Mouse (Mus musculus): Measurements from ENCODE around the gene Slc1a7.
A peak's percentile ranks its signal among the peaks of the same experiment; 100 is the strongest.

Slc1a7 gene

DNA sequence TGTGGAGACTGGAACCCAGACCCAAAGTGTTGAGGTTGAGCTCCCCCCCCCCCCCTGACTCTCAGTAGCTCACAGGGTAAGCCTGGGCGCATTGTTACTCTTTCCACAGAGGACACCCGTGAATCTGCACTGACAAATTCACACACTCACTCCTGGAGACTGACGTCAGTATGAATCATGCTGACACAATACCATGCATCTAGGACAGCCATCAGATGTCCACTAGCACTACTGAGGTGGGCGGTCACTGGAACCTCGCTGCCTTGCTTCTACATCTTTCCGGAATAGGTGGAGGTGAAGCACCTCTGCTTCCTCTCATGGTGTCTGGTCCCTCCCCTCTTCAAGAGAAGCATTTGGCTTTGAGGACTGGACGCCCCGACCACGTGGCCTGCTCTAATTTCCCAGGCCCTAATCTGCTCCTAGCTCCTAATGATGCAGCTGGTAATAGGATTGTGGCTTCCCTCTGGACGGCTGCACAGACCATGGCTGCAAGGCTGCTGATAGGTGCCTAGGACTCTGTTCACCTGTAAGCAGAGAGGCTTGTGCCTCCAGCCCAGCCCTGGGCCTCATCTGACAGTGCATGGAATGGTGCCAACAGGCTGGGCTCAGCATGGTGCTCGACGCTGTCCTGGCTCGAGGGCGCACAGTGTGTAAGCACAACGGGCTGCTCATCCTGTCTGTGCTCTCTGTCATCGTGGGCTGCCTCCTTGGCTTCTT is at the start of gene Slc1a7:
Gene Slc1a7 (plus strand): TSS at position 367 of the 717 bp plus-strand sequence.
- DNase-seq (ENCODE audit: low read depth, low spot score): no peak

DNA sequence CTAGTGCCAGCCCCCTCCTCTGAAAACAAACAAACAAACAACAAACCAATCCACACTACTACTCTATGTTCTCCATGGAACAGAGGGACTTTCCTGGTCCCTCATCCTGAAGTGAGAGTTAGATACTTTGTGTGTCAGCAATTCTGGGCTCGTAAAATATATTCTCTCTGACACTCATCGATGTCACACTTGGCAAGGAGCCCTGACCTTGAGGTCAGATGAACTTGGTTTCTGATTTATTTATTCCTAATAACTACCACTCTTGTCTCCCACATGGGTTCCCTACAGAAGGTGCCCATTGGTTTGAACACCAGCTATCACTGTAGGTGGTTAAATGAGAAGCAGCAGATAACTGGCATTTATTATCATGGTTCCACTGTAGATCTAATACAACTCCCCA is 47.8 kb upstream of the Slc1a7 start:
- no peak for DNase-seq (ENCODE audit: low read depth, low spot score)

DNA sequence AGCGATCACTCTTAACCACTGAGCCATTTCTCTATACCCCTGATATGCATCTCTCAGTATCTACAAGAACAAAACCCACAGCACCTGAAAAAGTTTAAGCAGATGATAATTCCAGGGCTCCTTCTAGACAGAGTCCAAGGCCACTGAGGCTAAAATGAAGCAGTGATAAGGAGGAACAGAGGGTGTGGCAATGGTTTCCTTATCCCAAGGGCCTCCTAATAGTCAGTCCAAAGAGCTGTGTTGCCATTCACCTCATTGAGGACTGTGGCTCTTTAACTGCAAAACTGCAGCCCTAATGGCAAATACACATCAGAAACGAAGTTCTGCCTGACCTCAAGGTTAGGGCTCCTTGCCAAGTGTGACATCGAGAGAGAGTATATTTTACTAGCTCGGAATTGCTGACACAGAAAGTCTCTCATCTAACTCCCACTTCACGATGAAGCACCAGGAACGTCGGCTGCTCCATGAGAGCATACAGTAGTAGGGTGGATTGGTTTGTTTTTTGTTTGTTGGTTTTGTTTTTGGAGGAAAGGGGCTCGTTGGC is 46.9 kb upstream of the Slc1a7 start:
- DNase-seq (ENCODE audit: low read depth, low spot score): no peak

DNA sequence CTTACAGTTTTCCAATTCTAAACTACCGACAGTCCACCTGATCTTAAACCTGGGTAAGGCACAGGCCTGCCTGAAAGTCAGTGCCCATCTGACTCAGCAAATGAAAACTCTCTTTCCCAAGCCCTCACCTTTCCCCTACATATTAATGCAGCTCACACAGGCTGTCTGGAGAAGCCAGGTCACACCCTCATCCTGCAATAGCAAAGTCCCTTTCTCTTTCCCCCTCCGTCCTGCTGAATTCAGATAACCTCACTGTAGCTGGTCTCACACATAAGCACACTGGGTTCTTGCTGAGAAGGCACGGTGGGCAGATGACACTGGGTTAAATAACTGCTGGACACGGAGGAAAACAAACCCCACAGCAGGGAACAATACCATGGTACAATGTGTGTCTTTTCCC is 46.2 kb upstream of the Slc1a7 start:
- DNase-seq (ENCODE audit: low read depth, low spot score): no peak

DNA sequence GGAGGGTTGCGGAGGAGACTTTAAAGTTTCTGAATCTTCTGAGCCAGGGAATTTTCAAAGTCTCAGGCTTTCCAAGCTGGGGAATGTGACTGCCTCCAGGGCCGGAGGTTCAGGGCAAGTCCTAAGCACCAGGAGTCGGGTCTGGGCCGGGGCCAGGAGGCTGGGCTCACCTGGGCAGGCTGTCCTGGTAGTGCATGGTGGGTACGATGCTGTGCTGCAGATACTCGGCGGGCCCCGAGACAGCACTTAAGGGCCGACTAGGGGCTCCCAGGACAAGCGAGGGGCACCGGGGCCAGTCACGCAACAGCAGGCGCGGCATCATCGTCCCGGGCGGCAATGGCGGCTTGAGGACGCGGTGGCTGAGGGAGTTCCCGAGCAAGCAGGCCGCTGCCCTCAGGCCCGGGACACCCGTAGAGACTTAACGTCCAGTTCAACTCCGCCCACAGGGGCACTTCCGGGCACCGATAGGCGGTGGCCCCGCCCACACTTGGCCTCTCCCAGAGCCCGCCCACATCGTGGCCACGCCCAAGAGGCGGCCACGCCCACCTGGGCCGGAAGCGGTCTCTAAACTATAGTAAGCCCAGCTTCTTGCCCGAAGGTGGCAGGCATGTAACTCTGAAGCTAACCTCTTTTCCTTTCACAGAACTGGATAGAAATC is 44.9 kb upstream of the Slc1a7 start, which contains the start of gene Cpt2:
Gene Cpt2 (minus strand): TSS at position 466 of the 658 bp plus-strand sequence.
- DNase-seq (ENCODE audit: low read depth, low spot score): peak; percentile 94

DNA sequence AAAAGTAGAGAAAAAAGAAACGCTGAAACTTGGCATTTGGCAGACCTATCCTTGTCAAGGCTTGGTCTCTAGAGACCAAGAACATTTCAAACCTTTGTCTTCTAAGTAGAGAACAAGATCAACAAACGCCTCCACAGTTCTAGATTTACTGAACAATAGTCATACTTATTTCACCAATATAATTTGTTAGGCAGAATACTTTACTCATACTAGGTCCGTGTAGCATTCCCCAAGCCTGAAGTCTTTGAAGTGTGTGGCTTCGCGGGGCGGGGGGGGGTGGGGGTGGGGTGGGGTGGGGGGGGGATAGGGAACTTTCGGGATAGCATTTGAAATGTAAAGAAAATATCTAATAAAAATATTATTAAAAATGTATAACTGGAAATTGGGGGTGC is 44.3 kb upstream of the Slc1a7 start:
- DNase-seq (ENCODE audit: low read depth, low spot score): no peak

DNA sequence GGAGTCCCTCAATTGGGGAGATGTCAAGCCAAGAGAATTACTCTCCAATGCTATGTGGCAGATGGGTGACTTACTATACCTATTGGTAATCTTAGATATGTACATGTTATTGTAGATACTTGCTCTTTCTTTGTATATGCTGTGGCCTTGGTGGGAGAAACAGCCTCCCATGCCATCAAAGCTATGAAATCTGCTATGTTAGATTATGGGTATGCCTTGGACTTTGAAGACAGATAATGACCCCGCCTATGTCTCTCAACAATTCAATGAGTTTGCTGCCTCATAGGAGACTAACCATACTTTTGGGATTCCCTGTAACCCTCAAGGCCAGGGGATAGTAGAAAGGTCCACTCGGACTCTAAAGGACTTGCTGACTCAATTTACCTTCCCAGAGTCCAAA is 39.9 kb upstream of the Slc1a7 start:
- DNase-seq (ENCODE audit: low read depth, low spot score): no peak

DNA sequence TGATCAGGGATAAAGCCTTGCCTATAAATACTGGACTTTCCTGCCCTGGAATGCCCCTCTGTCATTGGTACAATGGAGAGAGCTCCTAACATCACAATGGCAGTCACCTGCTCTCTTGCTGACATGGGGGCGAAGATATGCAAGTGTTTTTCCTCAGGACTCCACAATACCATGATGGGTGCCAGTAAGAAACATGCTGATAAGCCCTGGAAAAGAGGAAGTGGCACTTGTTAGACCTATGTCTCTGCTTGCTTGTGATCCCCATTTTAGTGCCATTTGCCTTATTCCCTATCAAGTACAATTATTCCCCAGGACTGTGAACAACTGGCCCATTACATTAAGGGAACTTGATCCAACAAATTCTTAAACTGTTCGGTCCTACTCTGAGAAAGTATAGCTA is 39.4 kb upstream of the Slc1a7 start:
- no peak for DNase-seq (ENCODE audit: low read depth, low spot score)

DNA sequence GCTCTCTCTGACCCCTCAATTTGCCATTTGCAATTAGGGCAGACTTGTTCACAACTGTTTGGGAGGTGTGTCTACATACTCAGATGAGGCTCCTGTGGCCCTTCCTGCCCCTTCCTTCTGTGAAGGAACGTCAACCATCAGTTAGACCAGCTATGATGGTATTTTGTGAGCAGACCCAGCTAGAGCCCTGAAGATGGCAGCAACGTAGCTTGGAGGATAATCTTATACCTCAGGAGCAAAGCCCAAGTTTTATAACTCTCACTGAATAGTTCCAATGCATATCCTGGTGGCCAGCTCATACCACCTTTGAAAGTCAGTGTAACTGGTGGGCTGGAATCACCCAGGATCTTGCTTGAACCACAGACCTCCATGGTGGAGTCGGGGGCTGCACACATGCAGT is 36.7 kb upstream of the Slc1a7 start:
- no peak for DNase-seq (ENCODE audit: low read depth, low spot score)

DNA sequence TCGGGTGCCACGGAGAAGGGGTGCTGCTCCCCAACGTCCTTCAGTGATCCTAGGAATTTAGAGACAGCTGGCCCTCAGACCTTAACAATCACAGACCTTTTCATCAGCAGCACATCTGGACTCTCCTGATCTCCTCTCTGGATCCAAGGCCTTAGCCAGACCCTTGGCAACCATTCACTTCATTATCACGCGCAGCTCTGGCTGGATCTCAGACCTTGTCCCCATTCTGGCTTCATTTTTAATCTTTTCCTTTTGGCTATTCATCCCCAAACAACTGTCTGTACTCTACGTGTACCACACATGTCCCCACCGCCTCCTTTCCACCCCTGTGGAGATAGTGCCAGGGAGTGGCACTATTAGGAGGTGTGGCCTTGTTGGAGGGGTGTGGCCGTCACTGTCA is 34.9 kb upstream of the Slc1a7 start:
- no peak for DNase-seq (ENCODE audit: low read depth, low spot score)

DNA sequence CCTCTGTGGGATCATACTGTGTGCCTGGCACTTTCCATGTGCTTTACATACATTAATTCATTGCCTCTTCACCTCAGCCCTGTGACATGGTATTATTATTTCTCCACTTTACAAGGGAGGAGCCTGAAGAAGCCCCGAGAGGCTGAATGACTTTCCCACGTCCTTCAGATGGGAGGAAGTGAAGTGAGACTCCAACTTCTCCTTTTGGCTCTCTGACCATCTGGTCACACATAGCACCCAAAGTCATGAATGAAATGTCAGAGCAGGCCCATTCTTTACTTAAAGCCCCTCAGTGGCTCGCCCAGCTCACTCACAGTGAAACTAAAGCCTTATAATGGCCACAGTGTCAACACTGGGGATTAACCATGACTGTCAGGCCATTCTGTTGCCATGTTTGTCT is 32.9 kb upstream of the Slc1a7 start:
- no peak for DNase-seq (ENCODE audit: low read depth, low spot score)

DNA sequence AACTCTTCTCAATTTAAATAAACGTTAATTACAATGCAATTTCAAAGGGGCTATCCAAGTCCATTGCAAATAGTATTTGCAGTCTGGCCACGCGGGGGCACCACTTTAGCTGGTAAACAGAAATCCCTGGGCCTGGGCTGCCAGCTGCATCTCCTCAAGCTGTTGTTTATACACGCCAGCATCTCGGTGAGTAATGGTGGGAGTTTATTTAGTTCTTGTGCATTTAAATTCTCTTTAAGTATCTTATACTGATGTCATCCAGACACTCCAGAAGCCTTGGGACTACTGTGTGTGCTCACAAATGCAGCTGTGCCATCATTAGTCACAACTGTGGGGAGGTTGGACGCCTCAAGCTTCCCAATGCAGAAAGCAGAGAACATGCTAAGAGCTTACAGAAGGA is 30.8 kb upstream of the Slc1a7 start:
- DNase-seq (ENCODE audit: low read depth, low spot score): peak; percentile 43

DNA sequence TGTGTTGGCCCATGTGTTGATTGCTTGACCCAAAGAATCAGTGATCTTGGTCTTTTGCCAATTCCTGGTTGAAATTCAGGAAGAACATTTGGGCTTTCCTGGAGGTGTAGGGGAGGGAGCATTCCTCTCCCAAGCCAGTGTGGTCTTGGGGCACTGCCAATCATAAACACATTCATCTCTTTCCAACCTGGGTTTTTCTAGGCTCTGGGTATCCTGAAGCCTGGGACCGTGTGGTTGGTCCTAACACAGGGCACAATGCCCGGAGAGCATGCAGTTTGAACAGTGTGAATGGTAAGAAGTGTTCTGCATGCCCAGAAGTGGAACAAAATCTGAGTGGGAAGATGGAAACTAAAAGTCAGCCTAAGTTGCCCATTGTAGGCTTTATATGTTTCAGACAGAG is 30.0 kb upstream of the Slc1a7 start:
- DNase-seq (ENCODE audit: low read depth, low spot score): no peak

DNA sequence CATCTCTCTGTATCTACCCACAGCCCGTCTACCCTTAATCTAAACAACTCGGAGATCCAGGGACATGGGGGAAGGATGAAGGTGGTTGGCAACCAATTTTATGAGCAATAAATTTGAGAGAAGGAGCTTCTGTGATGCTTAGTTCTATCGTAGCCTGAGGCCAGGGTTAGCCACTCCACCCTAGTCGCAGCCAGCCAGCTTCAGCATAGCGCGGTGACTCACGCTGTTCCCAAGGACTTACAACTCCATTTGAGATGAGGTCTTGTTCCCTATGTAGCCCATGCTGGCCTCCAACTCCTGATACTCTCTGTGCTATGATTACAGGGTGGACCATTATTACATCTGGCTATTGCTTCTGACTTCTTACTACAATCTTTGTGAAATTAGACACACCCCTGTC is 25.4 kb upstream of the Slc1a7 start:
- DNase-seq (ENCODE audit: low read depth, low spot score): no peak

DNA sequence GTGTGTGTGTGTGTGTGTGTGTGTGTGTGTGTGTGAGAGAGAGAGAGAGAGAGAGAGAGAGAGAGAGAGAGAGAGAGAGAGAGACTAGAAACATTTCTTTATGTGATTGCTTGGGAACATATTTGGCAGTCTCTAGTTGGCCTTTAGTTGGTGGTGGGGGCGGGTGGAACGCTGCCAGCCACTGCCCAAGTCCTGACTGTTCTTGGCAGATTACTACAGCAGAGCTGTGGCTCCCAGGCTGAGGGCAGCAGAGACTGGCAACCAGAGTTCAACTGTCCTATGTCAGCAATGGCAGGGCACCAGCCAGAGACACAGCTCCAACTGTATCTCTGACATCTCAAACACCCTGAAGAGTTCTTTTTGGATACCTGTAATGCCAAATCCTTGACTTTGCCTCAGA is 24.0 kb upstream of the Slc1a7 start:
- no peak for DNase-seq (ENCODE audit: low read depth, low spot score)

DNA sequence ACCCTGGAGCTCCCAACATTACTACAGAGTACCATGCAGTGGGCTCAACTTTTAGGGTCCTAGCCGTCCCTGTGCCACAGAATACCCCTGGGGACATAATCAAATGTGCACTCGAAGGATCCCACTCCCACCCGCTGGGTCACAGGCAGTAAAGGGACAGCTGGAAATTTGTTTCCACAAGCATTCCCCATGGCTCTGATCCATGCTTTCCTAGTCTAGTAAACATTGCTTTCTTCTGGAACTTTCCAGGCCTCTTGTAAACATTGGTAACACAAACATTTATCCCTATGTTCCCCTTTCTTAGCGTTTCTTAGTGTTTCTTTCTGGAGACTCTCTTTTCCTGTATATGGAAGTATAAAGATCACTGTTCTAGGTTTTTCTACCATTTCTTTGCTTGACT is 18.2 kb upstream of the Slc1a7 start:
- DNase-seq (ENCODE audit: low read depth, low spot score): no peak

DNA sequence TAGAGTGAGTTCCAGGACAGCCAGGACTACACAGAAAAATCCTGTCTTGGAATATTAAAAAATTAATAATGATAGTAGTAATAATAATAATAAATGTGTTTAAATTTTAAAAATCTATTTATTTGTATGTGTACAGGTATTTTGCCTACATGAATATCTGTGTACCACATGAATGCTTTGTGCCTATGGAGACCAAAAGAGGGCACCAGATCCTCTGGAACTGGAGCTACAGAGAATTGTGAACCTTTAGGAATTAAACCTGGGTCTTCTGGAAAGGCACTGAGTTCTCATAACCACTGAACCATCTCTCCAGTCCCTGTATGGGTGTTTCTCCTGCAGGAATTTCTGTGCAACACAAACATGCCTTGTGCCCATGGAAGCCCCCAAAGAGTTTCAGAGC is 15.3 kb upstream of the Slc1a7 start:
- DNase-seq (ENCODE audit: low read depth, low spot score): no peak

DNA sequence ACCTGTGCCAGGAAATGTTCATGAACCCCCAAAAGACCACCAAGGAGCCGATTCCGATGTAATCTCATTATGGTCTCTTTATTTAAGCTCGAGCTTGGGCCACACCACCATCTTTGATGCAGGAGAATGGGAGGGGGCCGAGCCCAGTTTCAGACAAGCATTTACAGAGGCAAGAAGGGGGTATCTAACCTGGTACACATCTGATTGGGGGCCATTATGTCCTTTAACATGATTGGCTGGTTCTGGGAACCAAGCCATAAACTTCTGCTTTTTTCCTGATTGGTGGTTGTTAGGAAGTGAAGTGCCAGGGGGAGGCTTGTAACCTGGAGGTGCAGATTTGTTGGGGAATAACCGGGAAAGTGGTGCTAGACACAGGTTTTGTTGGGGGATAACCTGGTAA is 12.4 kb upstream of the Slc1a7 start:
- DNase-seq (ENCODE audit: low read depth, low spot score): no peak

DNA sequence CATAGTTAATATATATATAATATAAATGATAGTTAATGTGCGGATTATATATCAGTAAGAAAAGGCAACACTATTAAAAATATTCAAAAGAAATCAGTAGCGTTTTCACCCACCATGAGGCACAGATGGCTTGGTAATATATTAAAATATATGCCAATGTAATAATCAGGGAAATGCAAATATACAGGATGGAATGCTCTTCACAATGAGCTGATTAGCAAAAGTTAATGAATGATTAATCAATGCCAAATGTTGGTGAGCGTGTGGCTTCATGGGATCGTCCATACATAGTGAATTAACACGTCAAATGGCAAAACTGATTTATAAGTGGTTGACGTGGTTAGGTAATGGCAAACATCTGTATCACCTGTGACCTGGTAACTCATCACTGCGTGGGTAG is 9.6 kb upstream of the Slc1a7 start:
- no peak for DNase-seq (ENCODE audit: low read depth, low spot score)

DNA sequence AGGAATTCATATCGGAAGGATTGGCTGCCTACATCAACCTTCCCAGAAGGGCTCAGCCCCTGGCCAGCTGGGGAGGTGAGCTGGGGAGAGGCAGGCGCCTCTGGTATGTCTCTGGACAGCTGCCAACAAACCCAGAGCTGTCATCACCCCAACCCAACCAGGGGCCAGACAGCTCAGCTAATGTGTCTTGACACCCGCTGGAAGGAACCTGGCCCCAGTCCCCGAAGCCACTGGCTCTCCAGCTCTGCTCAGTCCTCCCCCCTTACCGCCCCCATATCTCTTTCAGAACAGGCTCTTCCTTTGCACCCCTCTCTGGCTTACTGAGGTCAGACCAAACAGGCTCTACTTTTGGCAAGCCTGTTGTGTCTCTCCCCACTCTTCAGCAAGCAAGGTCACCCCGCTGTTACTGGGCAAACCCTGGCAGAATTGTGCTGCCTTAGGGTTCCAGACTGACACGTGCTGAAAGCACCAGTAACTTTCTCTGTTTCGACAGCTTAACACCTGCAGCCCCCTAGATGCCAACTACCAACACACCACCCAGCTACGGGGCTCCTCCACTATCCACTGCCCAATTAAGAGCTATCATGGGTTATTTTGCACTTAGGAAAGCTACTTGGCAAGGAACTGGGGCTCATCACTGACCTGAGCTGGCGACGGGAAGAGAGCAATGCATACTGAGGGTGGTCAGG is 5.9 kb upstream of the Slc1a7 start:
- DNase-seq (ENCODE audit: low read depth, low spot score): peak; percentile 40

DNA sequence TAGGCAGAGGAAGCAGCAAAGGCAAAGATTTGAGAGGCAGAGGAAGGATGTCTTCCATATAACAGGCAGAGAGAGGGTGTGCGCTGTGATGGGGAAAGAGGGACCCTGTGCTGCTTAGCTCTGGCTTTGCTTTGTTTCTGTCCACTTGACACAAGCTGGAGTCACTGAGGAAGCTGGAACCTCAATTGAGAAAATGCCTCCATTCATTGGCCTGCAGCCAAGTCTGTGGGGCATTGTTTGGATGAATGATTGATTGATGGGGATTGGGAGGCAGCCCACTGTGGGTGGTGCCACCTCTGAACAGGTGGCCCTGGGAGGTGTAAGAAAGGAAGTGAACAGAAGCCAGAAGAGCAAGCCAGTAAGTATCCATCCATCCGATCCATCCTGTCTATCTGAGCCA is 5.3 kb upstream of the Slc1a7 start:
- DNase-seq (ENCODE audit: low read depth, low spot score): no peak

DNA sequence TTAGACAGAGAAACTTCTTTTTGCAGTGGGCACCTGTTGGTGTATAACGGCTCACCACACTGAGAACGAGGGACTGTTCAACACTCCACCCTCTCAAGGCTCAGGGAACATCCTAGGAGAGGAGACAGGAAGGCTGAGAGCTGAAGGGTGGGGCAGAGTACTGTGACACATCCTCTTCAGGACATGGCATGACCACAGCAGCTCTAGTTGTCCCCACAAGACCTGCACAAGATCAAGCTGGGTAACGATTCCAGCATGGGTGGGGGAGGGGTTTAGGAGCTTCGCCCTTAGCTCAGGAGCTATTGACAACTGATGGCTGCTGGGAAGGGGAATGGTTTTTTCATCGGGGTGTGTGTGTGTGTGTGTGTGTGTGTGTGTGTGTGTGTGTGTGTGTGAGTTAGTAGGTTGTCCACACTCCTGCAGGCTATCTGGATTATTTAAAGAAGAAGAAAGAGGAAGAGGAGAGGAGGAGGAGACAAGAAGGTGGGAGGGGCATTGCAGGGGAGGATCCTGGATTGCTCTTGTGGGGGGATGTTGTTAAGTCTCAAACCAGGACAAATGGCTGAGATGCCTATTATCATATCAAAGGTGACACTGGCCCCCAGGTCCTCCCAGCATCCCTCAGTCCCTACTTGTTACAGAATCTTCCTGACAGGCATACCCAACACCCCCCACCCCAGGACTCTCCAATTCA is 1.6 kb upstream of the Slc1a7 start:
- no peak for DNase-seq (ENCODE audit: low read depth, low spot score)
